Mouse (Mus musculus) c-Kit-negative CD71-positive TER-119-positive erythroid progenitor cells, embryonic 14.5 days (primary cell): ENCODE measurements around the gene Ddx11.
"Not testable (repeated sequence)": the region's sequence is repeated elsewhere in the genome, so short reads cannot be mapped to it uniquely, and the experiment has no call there.

Experiments used
- DNase-seq: peaks from one replicate; pipeline ENCODE4 v3.0.0-alpha.2; 2013; ENCODE audit warnings: low read depth, low spot score

Gene Ddx11

DNA sequence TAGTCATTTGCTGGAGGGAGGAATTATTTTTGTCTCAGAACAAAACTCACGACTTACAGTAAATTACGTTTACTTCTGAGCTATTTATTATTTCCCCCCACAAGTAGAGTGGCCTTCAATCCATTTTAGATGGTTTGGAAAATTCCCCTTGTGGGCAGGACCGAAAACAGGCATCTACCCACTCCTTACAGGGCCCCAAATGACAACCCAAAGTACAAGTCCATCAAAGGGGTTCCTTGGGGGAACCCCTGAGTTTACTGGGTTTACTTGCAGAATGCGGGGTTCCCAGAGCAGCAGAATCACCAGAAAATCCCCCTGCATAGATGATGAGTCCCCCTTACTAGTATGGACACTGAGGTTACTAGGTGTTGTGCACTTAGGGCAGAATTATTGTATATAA is 11.2 kb upstream of the Ddx11 start:
- no peak for DNase-seq

DNA sequence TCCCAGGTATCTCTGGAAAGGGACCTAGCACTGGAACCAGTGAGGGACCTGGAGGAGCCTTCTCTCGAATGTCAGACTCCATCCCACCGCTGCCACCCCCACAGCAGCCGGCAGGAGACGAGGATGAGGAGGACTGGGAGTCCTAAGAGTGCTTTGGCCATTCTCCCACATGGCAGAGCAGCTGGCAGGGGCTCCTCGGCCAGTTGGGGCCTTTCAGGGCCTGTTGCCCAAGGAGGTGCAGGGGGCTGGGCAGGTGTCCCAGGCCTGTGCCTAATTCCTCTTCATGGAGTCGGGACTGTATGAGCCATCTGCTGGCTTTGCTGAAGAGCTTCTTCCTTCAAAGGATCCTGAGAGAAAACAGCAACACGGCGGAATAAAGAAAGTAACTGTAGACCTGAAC is 4.3 kb upstream of the Ddx11 start:
- DNase-seq = no peak

DNA sequence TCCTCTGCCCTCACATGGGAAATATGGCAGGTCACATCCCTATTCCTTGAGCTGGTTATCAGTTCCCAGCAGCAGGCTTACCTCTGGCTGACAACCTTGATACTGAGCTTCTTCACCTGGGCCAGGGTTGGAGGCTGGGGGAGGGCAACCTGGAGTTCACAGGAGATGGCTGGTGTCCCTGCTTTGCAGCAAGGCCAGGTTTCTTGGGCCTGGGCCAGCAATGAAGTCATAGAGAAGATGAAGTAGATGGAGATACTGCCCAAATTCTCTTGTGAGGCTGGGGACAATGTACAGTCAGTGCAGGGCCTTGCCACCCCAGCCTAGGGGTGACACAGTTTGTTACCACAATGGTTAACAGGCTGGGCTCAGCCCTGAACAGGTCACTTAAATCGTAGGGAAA is 2.6 kb upstream of the Ddx11 start:
- no peak for DNase-seq

DNA sequence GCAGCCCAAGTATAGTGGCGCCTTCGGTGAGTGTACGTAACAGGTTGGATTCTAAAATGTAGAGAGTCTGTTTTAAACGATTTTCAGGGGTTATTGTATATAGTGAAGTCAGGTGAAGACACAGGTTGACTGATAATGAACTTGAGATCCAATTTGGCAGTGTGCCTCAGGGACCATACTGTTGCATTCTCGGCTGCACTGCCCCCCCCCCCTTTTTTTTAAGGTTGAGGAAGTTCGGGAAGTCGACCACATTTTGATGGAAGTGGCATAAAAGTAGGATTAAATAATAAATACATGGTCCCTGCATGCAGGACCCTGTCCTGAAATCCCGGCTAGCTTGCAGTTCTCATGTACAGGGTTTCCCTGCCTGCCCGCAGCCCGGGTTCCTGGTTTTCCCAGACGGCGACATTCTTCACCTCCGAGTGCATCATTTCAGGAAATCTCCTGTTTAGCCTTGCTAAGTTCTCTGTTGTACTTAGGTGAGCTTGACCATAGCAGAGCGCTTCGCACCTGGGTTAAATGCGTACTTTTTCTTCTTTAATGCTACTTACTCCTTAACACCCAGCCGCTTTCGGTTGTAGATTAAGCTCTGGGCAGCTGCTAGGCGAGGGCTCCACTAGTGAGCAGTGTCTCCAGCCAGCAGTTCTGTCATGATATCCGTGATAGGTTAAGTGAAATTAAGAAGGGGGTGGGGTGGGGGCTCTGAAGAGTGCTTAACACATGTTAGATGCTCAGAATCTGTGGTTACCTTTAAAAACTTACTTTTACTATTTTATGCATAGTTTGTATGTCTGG is 693 bp downstream of the Ddx11 start:
- DNase-seq = no peak

DNA sequence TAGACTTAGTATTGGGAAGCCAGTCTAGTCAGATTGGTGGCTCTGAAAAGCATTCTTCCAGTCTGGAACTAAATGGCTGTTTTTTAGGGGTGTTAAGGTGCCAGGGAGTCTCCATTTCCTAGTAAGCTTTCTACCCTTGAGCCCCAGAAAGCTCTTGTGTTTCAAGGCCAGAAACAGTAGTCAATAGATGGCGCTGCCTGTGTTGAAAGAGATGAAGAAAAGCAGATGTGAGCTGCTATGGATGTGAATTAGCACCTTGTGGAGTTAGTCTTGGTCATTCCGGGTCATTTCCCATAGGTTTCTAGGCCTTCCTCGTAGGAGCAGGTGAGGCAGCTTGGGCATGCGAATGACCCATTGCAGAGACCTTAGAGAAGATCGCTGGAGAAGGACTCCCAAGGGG is 1.9 kb downstream of the Ddx11 start:
- DNase-seq = no peak

DNA sequence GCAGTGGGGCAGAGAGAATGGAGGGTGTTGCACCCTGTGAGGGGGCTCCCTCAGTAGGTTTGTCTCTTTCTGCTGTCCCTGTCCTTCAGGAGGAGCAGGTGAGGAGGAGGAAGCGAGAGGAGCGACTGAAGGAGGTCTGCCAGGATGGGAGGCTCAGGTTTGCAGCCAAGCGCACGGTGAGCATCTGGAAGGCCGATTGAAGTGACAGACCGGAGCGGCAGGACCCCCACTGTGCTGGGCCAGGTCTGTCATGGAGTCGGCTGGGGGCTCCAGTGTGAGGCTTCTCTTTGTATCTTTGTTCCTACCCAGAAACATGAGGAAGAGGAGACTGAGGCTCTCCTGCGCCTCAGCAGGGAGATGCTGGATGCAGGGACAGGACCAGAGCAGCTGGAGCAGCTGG is 7.1 kb downstream of the Ddx11 start:
- DNase-seq = no peak

DNA sequence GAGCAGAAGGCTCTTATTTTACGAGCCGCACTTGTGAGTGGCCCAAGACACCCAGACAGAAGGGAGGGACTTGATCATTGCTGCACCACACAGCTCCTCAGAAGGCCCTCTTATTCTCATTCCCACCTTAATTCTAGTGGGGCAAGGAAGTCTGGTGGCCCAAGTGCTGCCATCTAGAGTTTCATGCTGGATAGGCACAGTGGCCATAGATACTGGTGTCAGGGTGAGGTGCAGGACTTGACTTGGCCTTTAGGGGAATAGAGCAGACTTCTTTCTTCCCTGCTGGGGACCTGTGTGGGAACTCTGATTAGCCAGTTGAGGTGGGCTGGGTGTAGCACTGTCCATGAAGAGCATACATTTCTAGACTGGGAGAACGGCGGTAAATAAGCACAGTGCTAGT is 7.9 kb downstream of the Ddx11 start:
- DNase-seq = no peak

DNA sequence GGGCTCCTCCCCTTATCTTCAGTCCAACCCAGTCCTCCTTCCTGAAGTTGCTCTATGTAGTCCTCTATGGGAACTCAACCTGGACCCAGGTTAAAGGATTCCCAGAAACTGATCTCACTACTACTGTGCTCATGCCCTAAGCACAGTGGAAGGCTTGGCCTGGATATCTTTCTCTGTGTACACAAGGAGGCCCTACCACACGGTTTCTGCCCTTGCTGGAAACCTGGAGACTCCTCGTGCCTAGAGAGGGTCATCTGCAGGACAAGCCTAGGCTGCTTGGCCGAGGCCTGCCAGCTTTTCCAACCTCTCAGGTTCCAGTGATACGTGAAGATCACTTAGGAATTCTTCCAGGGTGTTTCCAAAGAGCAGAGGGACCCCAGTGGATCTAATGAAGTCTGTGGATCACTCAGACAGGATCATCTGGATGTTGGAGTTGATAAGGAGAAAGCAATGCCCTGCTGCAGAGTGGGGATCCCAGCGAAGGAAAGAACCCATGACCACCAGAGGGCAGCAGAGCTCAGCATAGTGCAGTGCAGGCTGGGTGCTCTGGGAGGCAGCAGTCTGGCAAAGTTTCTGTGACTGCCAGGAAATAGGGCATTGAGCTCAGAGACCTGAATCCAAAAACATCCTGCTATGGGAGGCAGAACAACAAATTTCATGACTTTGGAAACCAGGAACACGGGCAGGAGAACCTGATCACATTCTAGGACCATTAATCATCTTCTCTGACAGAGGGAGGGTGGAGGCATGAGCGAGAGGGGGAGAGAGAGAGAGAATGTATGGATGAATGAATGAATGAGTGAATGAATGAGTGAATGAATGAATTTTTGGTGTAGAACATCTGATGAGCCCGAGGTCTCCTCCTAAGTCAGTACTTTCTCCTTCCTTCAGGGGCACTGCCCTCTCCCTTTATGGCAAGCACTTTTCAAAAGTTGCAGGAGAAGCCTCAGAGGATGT is 29.7 kb downstream of the Ddx11 start:
- not testable (repeated sequence) for DNase-seq

DNA sequence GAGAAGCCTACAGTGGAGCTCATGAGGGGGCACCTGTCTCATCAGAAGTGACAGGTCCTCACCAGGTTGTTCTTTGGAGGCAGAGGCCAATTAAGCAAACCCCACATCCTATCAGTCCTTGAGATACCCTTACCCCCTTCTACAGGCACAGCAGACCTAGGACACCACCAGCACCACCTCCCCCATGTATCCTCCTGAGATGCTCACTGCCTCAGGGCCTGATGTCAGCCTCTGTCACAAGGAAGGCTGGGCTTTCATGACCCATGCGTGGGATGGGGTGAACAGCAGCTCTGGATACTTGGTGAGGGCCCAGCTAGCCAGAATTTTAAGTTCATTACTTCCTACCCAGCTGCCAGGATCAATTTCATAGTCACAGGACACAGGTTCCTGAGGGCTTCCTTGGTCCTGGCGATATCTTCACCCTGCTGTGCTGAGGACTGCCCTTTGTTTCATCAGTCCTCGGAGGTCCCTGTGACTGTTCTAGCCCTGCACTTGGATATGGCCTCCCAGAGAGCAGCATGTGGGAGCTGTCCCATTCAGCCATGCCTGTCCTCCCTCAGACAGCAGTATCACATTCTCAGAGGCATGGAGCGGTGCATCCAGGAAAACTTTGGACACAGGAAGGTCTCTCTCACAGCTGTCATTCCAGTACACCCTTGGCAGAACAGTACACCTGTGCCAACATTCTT is 30.6 kb downstream of the Ddx11 start:
- not testable (repeated sequence) for DNase-seq

DNA sequence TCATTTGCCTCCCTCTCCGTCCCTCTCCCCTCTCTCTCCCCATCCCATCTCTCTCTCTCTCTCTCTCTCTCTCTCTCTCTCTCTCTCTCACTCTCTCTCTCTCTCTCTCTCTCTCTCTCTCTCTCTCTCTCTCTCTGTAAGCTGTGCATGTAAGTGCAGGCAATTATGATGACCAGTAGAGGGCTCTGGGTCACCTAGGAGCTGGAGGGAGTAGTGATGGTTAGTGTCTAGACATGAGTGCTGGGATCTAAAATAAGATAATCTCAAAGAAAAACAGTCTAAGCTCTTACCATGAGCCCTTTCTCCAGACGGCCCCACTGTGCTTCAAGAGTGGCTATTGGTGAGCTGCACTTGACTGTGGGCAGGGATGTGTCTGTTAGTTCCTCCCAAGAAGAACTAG is 31.6 kb downstream of the Ddx11 start:
- DNase-seq = no peak

DNA sequence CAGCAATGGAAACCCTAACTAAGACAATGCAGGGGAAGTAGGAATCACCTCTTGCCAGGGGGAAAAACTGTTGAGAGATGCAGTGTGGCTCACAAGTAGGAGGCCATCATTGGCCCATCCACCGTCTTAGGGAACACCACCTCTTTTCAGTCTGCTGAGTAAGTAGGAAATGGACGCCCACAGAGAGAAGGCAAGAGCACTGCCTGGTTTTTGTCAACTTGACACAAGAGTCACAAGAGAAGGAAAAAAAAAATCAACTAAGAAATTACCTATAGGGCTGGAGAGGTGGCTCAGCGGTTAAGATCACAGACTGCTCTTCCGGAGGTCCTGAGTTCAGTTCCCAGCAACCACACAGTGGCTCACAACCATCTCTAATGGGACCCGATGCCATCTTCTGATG is 35.0 kb downstream of the Ddx11 start:
- no peak for DNase-seq

DNA sequence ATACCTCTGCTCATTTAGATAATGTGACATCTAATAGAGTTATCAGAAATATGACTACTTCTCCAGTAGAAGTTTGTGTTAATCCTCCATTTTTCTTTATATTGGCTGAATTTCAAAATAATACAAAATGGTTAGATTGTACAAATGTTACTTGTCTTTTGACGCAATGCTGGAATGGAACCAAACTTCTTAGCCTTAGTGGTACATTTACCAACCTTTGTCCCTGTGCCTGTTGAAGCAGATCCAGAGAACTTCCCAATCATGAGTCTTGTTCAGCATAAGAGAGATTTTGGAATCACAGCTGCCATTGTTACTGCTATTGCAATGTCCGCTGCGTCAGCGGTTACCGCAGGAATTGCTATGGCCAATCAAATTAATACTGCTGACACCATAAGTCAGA is 43.8 kb downstream of the Ddx11 start:
- not testable (repeated sequence) for DNase-seq

DNA sequence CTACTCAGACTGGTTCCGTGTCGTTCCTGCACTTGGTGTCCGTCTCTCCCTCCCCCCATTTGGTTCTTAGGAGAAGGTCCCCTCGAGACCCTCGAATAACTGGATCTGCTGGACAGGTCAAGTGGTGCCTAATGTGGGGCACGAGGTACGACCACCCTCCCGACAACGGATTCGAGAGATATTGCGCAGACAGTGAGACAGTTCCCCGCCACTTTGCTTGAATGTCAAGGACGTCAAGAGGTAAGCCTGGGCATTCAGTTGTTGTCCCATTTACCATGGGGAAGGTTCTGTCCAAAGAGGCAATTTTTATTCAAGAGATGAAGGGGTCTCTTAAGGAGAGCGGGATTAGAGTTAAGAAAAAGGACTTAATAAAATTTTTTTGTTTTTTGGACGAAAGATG is 47.7 kb downstream of the Ddx11 start:
- DNase-seq = not testable (repeated sequence)

DNA sequence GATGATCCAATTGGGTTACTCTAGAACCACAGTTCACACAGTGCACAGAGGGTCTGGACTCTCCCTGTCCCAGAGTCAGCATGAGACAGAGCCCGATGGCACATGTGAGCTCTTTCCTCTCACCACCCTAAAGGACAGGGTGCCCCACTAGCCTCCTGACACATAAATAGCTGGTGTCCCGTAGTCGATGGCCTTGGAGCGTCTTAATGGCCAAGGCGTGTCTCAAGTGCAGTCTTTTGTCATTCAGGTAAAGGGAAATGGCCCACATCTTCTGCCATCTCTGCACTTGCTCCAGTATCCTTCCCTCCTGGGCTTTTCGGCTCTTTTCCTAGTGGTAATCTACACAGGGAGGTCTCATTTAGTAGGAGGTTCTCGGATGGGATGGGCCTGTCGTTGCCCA is 67.3 kb downstream of the Ddx11 start:
- DNase-seq = no peak

DNA sequence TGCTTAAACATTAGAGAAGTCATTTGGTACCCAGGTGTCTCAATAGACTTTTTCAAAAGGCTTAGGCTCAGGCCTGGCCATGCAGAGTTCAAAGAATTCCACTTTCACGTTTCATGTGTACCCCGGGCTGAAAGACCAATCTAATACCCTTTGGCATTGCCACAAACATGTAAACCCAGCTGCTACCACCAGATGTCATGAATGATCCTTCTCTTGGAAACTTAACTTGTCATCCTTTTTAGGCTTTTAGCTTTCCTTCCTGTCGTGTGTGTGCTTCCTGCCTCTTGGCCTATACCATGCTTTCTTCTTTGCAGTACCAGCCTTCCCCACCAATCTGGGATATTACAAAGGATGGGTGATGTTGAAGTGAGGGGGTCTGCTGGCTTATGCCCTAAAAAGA is 73.7 kb downstream of the Ddx11 start:
- no peak for DNase-seq
